Mouse (Mus musculus) CH12.LX (cell line): ENCODE measurements around the gene Nipsnap2.

Experiments used
- CHD2 ChIP-seq: IDR thresholded peaks from 2 replicates; pipeline ENCODE4 v1.6.1; 2011; ENCODE audit warnings: low read length, improper control_type of control experiment
- CTCF ChIP-seq, 2 experiments: IDR thresholded peaks in 1 of 2; conservative IDR thresholded peaks in 1 of 2; 2 replicates each; pipeline ENCODE4 v1.5.1; 2011 to 2012; ENCODE audit warnings: low read depth in 2 of 2, low read length in 2 of 2, improper control_type of control experiment in 1 of 2, inconsistent platforms in 1 of 2, mild to moderate bottlenecking in 1 of 2, moderate library complexity in 1 of 2
- ETS1 ChIP-seq: conservative IDR thresholded peaks from 2 replicates; pipeline ENCODE4 v1.6.1; 2012; ENCODE audit warnings: low read depth, mild to moderate bottlenecking, inconsistent platforms, low read length, improper control_type of control experiment, moderate library complexity
- GABPA ChIP-seq: IDR thresholded peaks from 2 replicates; pipeline ENCODE4 v1.6.1; 2012; ENCODE audit warnings: low read depth, low read length, improper control_type of control experiment, inconsistent platforms; ENCODE audit not compliant: insufficient replicate concordance
- MAZ ChIP-seq: IDR thresholded peaks from 2 replicates; pipeline ENCODE4 v1.6.1; 2012; ENCODE audit warnings: low read depth, mild to moderate bottlenecking, inconsistent platforms, low read length, improper control_type of control experiment, moderate library complexity
- MEF2A ChIP-seq: IDR thresholded peaks from 2 replicates; pipeline ENCODE4 v1.6.1; 2014; ENCODE audit warnings: low read depth, mild to moderate bottlenecking, inconsistent platforms, low read length, improper control_type of control experiment, borderline replicate concordance
- MYC ChIP-seq: IDR thresholded peaks from 2 replicates; pipeline ENCODE4 v1.6.1; 2011; ENCODE audit warnings: low read depth, mild to moderate bottlenecking, improper control_type of control experiment, low read length
- NRF1 ChIP-seq: IDR thresholded peaks from 2 replicates; pipeline ENCODE4 v1.6.1; 2014; ENCODE audit warnings: low read depth, mild to moderate bottlenecking, inconsistent platforms, low read length, improper control_type of control experiment, moderate library complexity
- POLR2A ChIP-seq: IDR thresholded peaks from 2 replicates; pipeline ENCODE4 v1.6.1; 2011; ENCODE audit warnings: low read depth, mild to moderate bottlenecking, improper control_type of control experiment, low read length
- POLR2AphosphoS2 ChIP-seq: IDR thresholded peaks from 2 replicates; pipeline ENCODE4 v1.6.1; 2011; ENCODE audit warnings: low read depth, low read length, improper control_type of control experiment
- SIN3A ChIP-seq: IDR thresholded peaks from 2 replicates; pipeline ENCODE4 v1.6.1; 2012; ENCODE audit warnings: low read length, improper control_type of control experiment, inconsistent platforms
- ZC3H11A ChIP-seq: IDR thresholded peaks from 2 replicates; pipeline ENCODE4 v1.6.1; 2012; ENCODE audit warnings: low read depth, mild to moderate bottlenecking, inconsistent platforms, low read length, improper control_type of control experiment

GRCm38 (mm10) chr5:129700506-129700905, 24.4 kb upstream of the Nipsnap2 start:
- TF ChIP-seq POLR2A (no peak), CTCF (conservative IDR thresholded peaks at IDR 0.05 in 1 of 2, IDR thresholded peaks at IDR 0.05 in 1 of 2; ENCODE audit: low read depth in 2 of 2, low read length in 2 of 2) (no peak), ZC3H11A (no peak), POLR2AphosphoS2 (no peak), SIN3A (no peak), CHD2 (no peak), ETS1 (no peak), MEF2A (no peak), GABPA (no peak), MYC (peak; percentile 29; the same call in 1 of the 2 replicates), NRF1 (no peak), MAZ (no peak)
